Mouse (Mus musculus) megakaryocyte, embryonic 14.5 days (primary cell): Measurements from ENCODE around the gene Wwc1.

Experiments
- FLI1 ChIP-seq: IDR thresholded peaks from 2 replicates; pipeline ENCODE4 v1.6.1; 2012; ENCODE audit warnings: low read length, inconsistent platforms, mixed read lengths
- GATA1 ChIP-seq: IDR thresholded peaks from 3 replicates; pipeline ENCODE4 v1.6.1; 2012; ENCODE audit warnings: mixed read lengths, low read length, inconsistent platforms, borderline replicate concordance

GRCm38 (mm10) chr11:35840282-35840681 lies 140.0 kb downstream of the Wwc1 start:
- TF ChIP-seq FLI1 (no peak), GATA1 (no peak)
